Mouse (Mus musculus): ENCODE measurements around the gene Spats2l.

GRCm38 (mm10) chr1:57775496-57775790, 1.5 kb downstream of the Spats2l start:
- TF ChIP-seq POLR2A (IDR thresholded peaks at IDR 0.05; ENCODE audit: insufficient read length, low read depth) (no peak), POLR2AphosphoS2 (IDR thresholded peaks at IDR 0.05; ENCODE audit: insufficient read length, low read depth) (no peak), REST (IDR thresholded peaks at IDR 0.05; ENCODE audit: insufficient read depth, insufficient read length) (no peak), TCF3 (IDR thresholded peaks at IDR 0.05; ENCODE audit: insufficient read length, low read depth) (no peak), CEBPB (IDR thresholded peaks at IDR 0.05; ENCODE audit: insufficient read depth, poor library complexity, severe bottlenecking) (no peak), TCF12 (IDR thresholded peaks at IDR 0.05; ENCODE audit: insufficient read depth, poor library complexity, severe bottlenecking) (no peak)
